Mouse (Mus musculus) embryonic facial prominence, embryonic 14.5 days (tissue): ENCODE measurements around the gene March11. TPM values are rescaled to one million over a fixed set of nuclear protein-coding genes. Genes with fewer than 3 reads are reported as not detected.

Experiments used
- ATAC-seq: fragments of 200-750 bp; cut with Nextera tagmentation; 2 replicates; pipeline ENCODE4 v1.8.0; 2017; ENCODE audit warnings: low read depth, moderate number of reproducible peaks, moderate TSS enrichment
- DNase-seq: peaks from one replicate; pipeline ENCODE4 v3.0.0-alpha.2; 2015; ENCODE audit warnings: low spot score
- H3K27ac ChIP-seq: fragments of 300-500 bp; sonication (generic); replicated peaks from 2 replicates; pipeline ENCODE4 v1.5.1; 2014; ENCODE audit warnings: low read depth, mild to moderate bottlenecking, low read length, moderate library complexity
- H3K27me3 ChIP-seq: fragments of 300-500 bp; sonication (generic); replicated peaks from 2 replicates; pipeline ENCODE4 v1.6.1; 2014; ENCODE audit warnings: low read length; ENCODE audit not compliant: control insufficient read depth, insufficient read depth
- H3K36me3 ChIP-seq: fragments of 300-500 bp; sonication (generic); 2 replicates; pipeline ENCODE4 v1.6.1; 2014; ENCODE audit warnings: low read length, mixed read lengths; ENCODE audit not compliant: control insufficient read depth, insufficient read depth
- H3K4me1 ChIP-seq: fragments of 300-500 bp; sonication (generic); 2 replicates; pipeline ENCODE4 v1.6.1; 2014; ENCODE audit warnings: antibody characterized with exemption, low read length; ENCODE audit not compliant: control insufficient read depth, insufficient read depth
- H3K4me2 ChIP-seq: fragments of 300-500 bp; sonication (generic); 2 replicates; pipeline ENCODE4 v1.6.1; 2014; ENCODE audit warnings: low read depth, mild to moderate bottlenecking, low read length, moderate library complexity, mixed read lengths
- H3K4me3 ChIP-seq: fragments of 300-500 bp; sonication (generic); 2 replicates; pipeline ENCODE4 v1.5.1; 2014; ENCODE audit warnings: low read depth, mild to moderate bottlenecking, low read length
- H3K9ac ChIP-seq: fragments of 300-500 bp; sonication (generic); 2 replicates; pipeline ENCODE4 v1.6.1; 2014; ENCODE audit warnings: low read depth, mild to moderate bottlenecking, low read length, moderate library complexity, mixed read lengths
- H3K9me3 ChIP-seq: fragments of 300-500 bp; sonication (generic); 2 replicates; pipeline ENCODE4 v1.6.1; 2016; ENCODE audit warnings: low read length; ENCODE audit not compliant: control insufficient read depth
- WGBS: fragments of 180-500 bp; shearing (Covaris S2); extraction: QIAGEN DNeasy Blood & Tissue Kit; methylation state at CpG from one replicate; pipeline ENCODE4 v1.1.7; 2014; 5-methylcytosine and 5-hydroxymethylcytosine counted together
- polyA plus RNA-seq: library from polyadenylated mRNA; unstranded; fragments of >200 nt; fragmentation: Nextera tagmentation; extraction: Ambion mirVana; gene quantifications from 2 replicates; pipeline ENCODE4 v1.2.1, GENCODE M21; 2014

Gene March11
- polyA plus RNA-seq = 1.4 and 2.0 TPM in 2 replicates

- 2% methylated on average over 29 of the region's 56 CpGs for WGBS
- DNase-seq (peak; percentile 68), ATAC-seq (peak; percentile 89)
- no peaks in the 10 kb centered on the region for H3K9me3 ChIP-seq
- no peaks in the 10 kb centered on the region for H3K36me3 ChIP-seq
- peak within 1 kb of the TSS; percentile 95 for H3K4me2 ChIP-seq
- H3K27me3 ChIP-seq = peaks cover 23% of the 10 kb centered on the region
- no peak within 1 kb of the TSS; the same call in 1 of the 2 replicates for H3K27ac ChIP-seq
- H3K4me1 ChIP-seq = no peaks in the 10 kb centered on the region
- peak within 1 kb of the TSS; percentile 46; the same call in 1 of the 2 replicates for H3K9ac ChIP-seq
- peak within 1 kb of the TSS; percentile 54 for H3K4me3 ChIP-seq
These were observed at the start of gene March11 for GRCm38 (mm10) chr15:26308629-26309230. Gene March11, plus strand, starts transcription at chr15:26309048.

GRCm38 (mm10) chr15:26262336-26262735 lies 46.5 kb upstream of the March11 start:
- ATAC-seq (no peak), DNase-seq (no peak)
- Histone ChIP-seq H3K9me3 (no peaks in the 10 kb centered on the region), H3K4me1 (no peaks in the 10 kb centered on the region), H3K4me3 (no peak overlapping the region), H3K27ac (no peak overlapping the region), H3K4me2 (no peak overlapping the region), H3K9ac (no peak overlapping the region), H3K27me3 (no peaks in the 10 kb centered on the region), H3K36me3 (no peaks in the 10 kb centered on the region)
- 38% methylated on average over 1 of the region's 1 CpGs for WGBS

- no peaks in the 10 kb centered on the region for H3K27me3 ChIP-seq
- no peak overlapping the region for H3K27ac ChIP-seq
- no peaks in the 10 kb centered on the region for H3K4me1 ChIP-seq
- ATAC-seq (no peak), DNase-seq (no peak)
- WGBS = 86% methylated on average over 4 of the region's 4 CpGs
- no peak overlapping the region for H3K9ac ChIP-seq
- H3K4me2 ChIP-seq = no peak overlapping the region
- H3K36me3 ChIP-seq = no peaks in the 10 kb centered on the region
- H3K9me3 ChIP-seq = no peaks in the 10 kb centered on the region
- no peak overlapping the region for H3K4me3 ChIP-seq
These were observed 39.3 kb upstream of the March11 start for GRCm38 (mm10) chr15:26269596-26269995.

GRCm38 (mm10) chr15:26276035-26276511 lies 32.8 kb upstream of the March11 start:
- no peak for ATAC-seq
- Histone ChIP-seq H3K27me3 (no peaks in the 10 kb centered on the region), H3K9me3 (no peaks in the 10 kb centered on the region), H3K4me1 (no peaks in the 10 kb centered on the region), H3K9ac (no peak overlapping the region), H3K27ac (no peak overlapping the region), H3K36me3 (no peaks in the 10 kb centered on the region), H3K4me3 (no peak overlapping the region), H3K4me2 (no peak overlapping the region)
- 72% methylated on average over 2 of the region's 2 CpGs for WGBS
- peak; percentile 12 for DNase-seq

- 80% methylated on average over 5 of the region's 5 CpGs for WGBS
- H3K4me1 ChIP-seq = no peaks in the 10 kb centered on the region
- no peak overlapping the region for H3K27ac ChIP-seq
- H3K27me3 ChIP-seq = no peaks in the 10 kb centered on the region
- H3K9me3 ChIP-seq = no peaks in the 10 kb centered on the region
- DNase-seq (no peak), ATAC-seq (no peak)
- H3K36me3 ChIP-seq = no peaks in the 10 kb centered on the region
- H3K4me2 ChIP-seq = no peak overlapping the region
- H3K9ac ChIP-seq = no peak overlapping the region
- no peak overlapping the region for H3K4me3 ChIP-seq
These were observed 32.2 kb upstream of the March11 start for GRCm38 (mm10) chr15:26276608-26277007.

- Histone ChIP-seq H3K36me3 (no peaks in the 10 kb centered on the region), H3K9ac (no peak overlapping the region), H3K27ac (no peak overlapping the region), H3K27me3 (no peaks in the 10 kb centered on the region), H3K4me1 (no peaks in the 10 kb centered on the region), H3K9me3 (no peaks in the 10 kb centered on the region), H3K4me2 (no peak overlapping the region), H3K4me3 (no peak overlapping the region)
- ATAC-seq (no peak), DNase-seq (no peak)
- 83% methylated on average over 4 of the region's 4 CpGs for WGBS
These were observed 17.0 kb upstream of the March11 start for GRCm38 (mm10) chr15:26291871-26292270.

- H3K4me2 ChIP-seq = no peak overlapping the region
- no peaks in the 10 kb centered on the region for H3K9me3 ChIP-seq
- DNase-seq (no peak), ATAC-seq (no peak)
- H3K4me1 ChIP-seq = no peaks in the 10 kb centered on the region
- no peak overlapping the region for H3K9ac ChIP-seq
- WGBS = 77% methylated on average over 2 of the region's 2 CpGs
- no peak overlapping the region for H3K27ac ChIP-seq
- no peak overlapping the region for H3K4me3 ChIP-seq
- H3K36me3 ChIP-seq = no peaks in the 10 kb centered on the region
- H3K27me3 ChIP-seq = no peaks in the 10 kb centered on the region
These were observed 16.0 kb upstream of the March11 start for GRCm38 (mm10) chr15:26292811-26293210.

- DNase-seq (no peak), ATAC-seq (no peak)
- Histone ChIP-seq H3K27me3 (no peaks in the 10 kb centered on the region), H3K4me1 (no peaks in the 10 kb centered on the region), H3K4me3 (no peak overlapping the region), H3K9ac (no peak overlapping the region), H3K27ac (no peak overlapping the region), H3K9me3 (no peaks in the 10 kb centered on the region), H3K4me2 (no peak overlapping the region), H3K36me3 (no peaks in the 10 kb centered on the region)
- 68% methylated on average over 1 of the region's 1 CpGs for whole genome bisulfite sequencing
These were observed 15.6 kb upstream of the March11 start for GRCm38 (mm10) chr15:26293215-26293614.

- no peak for DNase-seq
These were observed 10.2 kb upstream of the March11 start for GRCm38 (mm10) chr15:26298668-26299067.

More at GRCm38 (mm10) chr15:26298668-26299067, 10.2 kb upstream of the March11 start:
- no peak overlapping the region for H3K4me2 ChIP-seq
- no peaks in the 10 kb centered on the region for H3K4me1 ChIP-seq
- H3K27ac ChIP-seq = no peak overlapping the region
- H3K9me3 ChIP-seq = no peaks in the 10 kb centered on the region
- no peak overlapping the region for H3K4me3 ChIP-seq
- H3K27me3 ChIP-seq = no peaks in the 10 kb centered on the region
- no peak overlapping the region for H3K9ac ChIP-seq
- WGBS = 91% methylated on average over 6 of the region's 6 CpGs
- ATAC-seq = no peak
- H3K36me3 ChIP-seq = no peaks in the 10 kb centered on the region
